Mouse (Mus musculus) lung, embryonic 14.5 days (tissue): ENCODE data around the gene Triap1. TPM values are rescaled to one million over a fixed set of nuclear protein-coding genes. Genes with fewer than 3 reads are reported as not detected.
A peak's percentile ranks its signal among the peaks of the same experiment; 100 is the strongest.

Experiments
- ATAC-seq: fragments of 200-750 bp; cut with Nextera tagmentation; 2 replicates; pipeline ENCODE4 v1.8.0; 2017; ENCODE audit warnings: mild to moderate bottlenecking, moderate TSS enrichment, moderate library complexity; ENCODE audit not compliant: insufficient read depth
- DNase-seq: peaks from one replicate; pipeline ENCODE4 v3.0.0-alpha.2; 2015
- H3K27ac ChIP-seq: fragments of 300-500 bp; sonication (generic); 2 replicates; pipeline ENCODE4 v1.5.1; 2014; ENCODE audit warnings: low read depth, mild to moderate bottlenecking, moderate library complexity
- H3K27me3 ChIP-seq: fragments of 300-500 bp; sonication (generic); 2 replicates; pipeline ENCODE4 v1.6.1; 2014; ENCODE audit warnings: low read length, control low read depth; ENCODE audit not compliant: insufficient read depth
- H3K36me3 ChIP-seq: fragments of 300-500 bp; sonication (generic); 2 replicates; pipeline ENCODE4 v1.6.1; 2014; ENCODE audit warnings: control low read depth; ENCODE audit not compliant: insufficient read depth
- H3K4me1 ChIP-seq: fragments of 300-500 bp; sonication (generic); 2 replicates; pipeline ENCODE4 v1.6.1; 2014; ENCODE audit warnings: antibody characterized with exemption, control low read depth; ENCODE audit not compliant: insufficient read depth
- H3K4me2 ChIP-seq: fragments of 300-500 bp; sonication (generic); 2 replicates; pipeline ENCODE4 v1.6.1; 2014; ENCODE audit warnings: mild to moderate bottlenecking
- H3K4me3 ChIP-seq: fragments of 300-500 bp; sonication (generic); 2 replicates; pipeline ENCODE4 v1.5.1; 2014; ENCODE audit warnings: low read depth, low read length
- H3K9ac ChIP-seq: fragments of 300-500 bp; sonication (generic); 2 replicates; pipeline ENCODE4 v1.6.1; 2014
- H3K9me3 ChIP-seq: fragments of 300-500 bp; sonication (generic); 2 replicates; pipeline ENCODE4 v1.6.1; 2016; ENCODE audit warnings: low read depth, low read length, control low read depth
- CTCF ChIP-seq: IDR thresholded peaks from 2 replicates; pipeline ENCODE4 v1.5.1; 2016; ENCODE audit warnings: antibody characterized with exemption, low read depth
- WGBS: fragments of 180-500 bp; shearing (Covaris S2); extraction: QIAGEN DNeasy Blood & Tissue Kit; methylation state at CpG from one replicate; pipeline ENCODE4 v1.1.7; 2014; 5-methylcytosine and 5-hydroxymethylcytosine counted together
- polyA plus RNA-seq: library from polyadenylated mRNA; unstranded; fragments of >200 nt; fragmentation: Nextera tagmentation; extraction: Ambion mirVana; gene quantifications from 2 replicates; pipeline ENCODE4 v1.2.1, GENCODE M21; 2014

Triap1 gene
- polyA plus RNA-seq, 1 experiment from 2014 or later, result 61.9 TPM

DNA sequence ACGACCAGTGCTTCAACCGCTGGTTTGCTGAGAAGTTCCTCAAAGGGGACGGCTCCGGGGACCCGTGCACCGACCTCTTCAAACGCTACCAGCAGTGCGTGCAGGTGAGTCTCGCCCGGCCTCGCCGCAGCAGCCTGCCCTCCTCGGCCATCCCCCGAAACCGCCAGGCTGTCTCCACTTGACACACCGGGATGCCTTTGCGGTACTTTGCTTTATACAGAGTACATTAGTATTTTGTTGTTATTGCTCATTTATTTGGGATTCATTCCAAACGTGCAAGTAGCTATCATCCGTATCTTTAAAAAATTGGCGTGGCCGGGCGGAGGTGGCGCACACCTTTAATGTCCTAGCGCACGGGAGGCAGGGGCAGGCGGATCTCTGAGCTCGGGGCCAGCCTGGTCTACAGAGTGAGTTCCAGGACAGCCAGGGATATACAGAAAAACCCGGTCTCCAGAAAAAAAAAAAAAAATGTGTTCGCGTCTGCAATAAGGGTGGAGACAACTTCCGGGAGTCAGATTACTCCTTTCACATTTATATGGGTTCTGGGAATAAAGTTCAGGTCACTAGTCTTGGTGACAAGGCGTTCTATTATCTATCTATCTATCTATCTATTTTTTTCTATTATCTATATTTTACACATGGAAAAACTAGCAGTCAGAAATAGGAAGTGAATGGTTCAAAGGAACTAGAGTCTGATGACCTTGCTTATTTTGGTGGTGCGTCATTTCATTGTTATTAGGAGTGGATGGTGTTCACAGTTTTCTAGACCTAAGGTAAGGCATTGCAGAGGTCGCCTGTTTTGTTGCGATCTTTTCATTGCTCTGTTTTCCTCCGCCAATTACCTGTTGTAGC, 515 bp downstream of the Triap1 start:
- WGBS, result 10% methylated on average over 36 of the region's 36 CpGs
- H3K27me3 ChIP-seq, result no peaks in the 10 kb centered on the region
- peaks cover 43% of the 10 kb centered on the region for H3K36me3 ChIP-seq
- peak overlapping the region; percentile 88 for H3K9ac ChIP-seq
- H3K27ac ChIP-seq, result no peak overlapping the region; the same call in 1 of the 2 replicates
- H3K4me1 ChIP-seq, result no peaks in the 10 kb centered on the region; the same call in 1 of the 2 replicates
- H3K9me3 ChIP-seq, result no peaks in the 10 kb centered on the region
- H3K4me2 ChIP-seq, result peak overlapping the region; percentile 87
- H3K4me3 ChIP-seq, result peak overlapping the region; percentile 88
- TF ChIP-seq CTCF, result no peak
- ATAC-seq, result no peak
- no peak for DNase-seq

DNA sequence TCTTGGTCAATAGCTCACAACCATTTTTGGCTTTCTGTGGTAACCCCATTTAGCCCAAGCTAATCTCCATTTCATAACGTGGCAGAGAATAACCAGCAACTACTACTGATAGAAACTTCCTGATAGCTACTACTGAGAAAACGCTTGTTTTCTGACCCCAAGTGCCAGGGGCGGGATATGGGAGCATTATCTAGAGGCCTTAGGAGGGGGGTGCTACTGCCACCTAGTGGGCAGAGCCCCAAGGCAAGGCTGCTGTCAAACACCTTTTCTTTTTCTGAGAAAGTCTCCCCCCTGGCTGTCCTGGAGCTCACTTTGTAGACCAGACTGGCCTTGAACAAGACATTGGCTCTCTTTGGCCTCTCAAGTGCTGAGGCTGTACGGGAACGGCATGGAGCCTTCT, 6.5 kb downstream of the Triap1 start:
- DNase-seq, result peak; percentile 92
- ATAC-seq, result peak; percentile 59; the same call in 1 of the 2 replicates
- H3K4me2 ChIP-seq, result peak overlapping the region; percentile 87
- H3K36me3 ChIP-seq, result peaks cover 41% of the 10 kb centered on the region
- no peak overlapping the region for H3K27ac ChIP-seq
- WGBS, result under 1% methylated on average over 5 of the region's 5 CpGs
- H3K27me3 ChIP-seq, result no peaks in the 10 kb centered on the region
- peak overlapping the region; percentile 28; the same call in 1 of the 2 replicates for H3K9ac ChIP-seq
- H3K4me1 ChIP-seq, result peaks cover 4% of the 10 kb centered on the region; the same call in 1 of the 2 replicates
- peak overlapping the region; percentile 91 for H3K4me3 ChIP-seq
- TF ChIP-seq CTCF, result peak; percentile 88
- H3K9me3 ChIP-seq, result no peaks in the 10 kb centered on the region; the same call in 1 of the 2 replicates

DNA sequence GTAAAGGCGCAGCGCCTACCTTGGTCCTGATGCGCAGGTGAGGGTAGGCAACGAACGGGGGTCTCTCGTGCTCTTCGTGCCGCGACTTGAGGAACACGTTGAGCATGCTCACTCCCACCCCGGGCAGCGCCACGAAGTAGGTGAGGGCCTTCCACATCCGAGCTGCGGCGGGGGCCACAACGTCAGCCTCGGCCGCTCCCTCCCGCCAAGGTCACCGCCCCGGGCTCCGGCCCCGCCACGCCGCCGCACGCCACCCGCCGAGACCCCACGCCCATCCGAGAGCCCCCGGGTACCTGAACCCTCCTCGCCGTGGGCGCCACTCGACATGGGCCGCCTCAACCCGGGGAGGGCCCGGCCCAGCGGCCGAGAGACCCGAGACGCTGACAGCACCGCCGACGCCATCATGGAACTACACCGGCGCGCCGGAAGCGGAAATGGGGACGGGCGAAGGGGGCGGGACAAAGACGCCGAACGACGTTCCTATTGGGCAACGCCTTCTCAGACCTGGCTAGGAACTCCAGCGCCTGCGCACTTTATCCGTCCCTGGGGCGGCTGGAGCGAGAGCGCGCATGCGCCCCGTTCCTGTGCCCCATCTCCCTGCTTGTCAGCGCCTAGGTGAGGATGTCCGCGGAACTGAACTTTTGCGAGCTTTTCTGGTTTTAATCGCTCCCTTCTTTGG, 7.7 kb downstream of the Triap1 start, which contains the start of gene Cox6a1:
Gene Cox6a1 (minus strand): TSS at position 436 of the 679 bp plus-strand sequence.
- Histone ChIP-seq H3K9me3 (no peaks in the 10 kb centered on the region; the same call in 1 of the 2 replicates), H3K36me3 (peaks cover 29% of the 10 kb centered on the region), H3K27ac (peak within 1 kb of the TSS; percentile 67), H3K4me3 (peak within 1 kb of the TSS; percentile 91), H3K9ac (peak within 1 kb of the TSS; percentile 71), H3K4me1 (peaks cover 4% of the 10 kb centered on the region; the same call in 1 of the 2 replicates), H3K27me3 (no peaks in the 10 kb centered on the region), H3K4me2 (peak within 1 kb of the TSS; percentile 87)
- ATAC-seq (peak; percentile 92), DNase-seq (peak; percentile 100)
- peak; percentile 35; the same call in 1 of the 2 replicates for TF ChIP-seq CTCF
- WGBS, result under 1% methylated on average over 73 of the region's 74 CpGs

DNA sequence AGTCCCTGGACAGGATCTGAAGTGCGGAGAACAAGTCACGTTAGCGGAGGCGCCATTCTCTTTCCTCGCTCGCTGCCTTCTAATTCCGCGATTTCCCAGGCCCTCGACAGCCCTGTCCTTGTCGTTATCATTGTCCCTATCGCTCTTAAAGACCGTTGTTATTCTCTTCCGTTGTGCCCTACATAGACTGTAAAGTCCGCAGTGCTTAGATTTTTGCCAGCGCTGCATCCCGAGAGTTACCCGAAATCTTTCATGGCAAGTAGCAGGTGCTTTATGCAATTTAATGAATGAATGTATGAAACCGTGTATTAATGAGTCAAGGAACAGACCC, 8.2 kb downstream of the Triap1 start:
- peaks cover 4% of the 10 kb centered on the region; the same call in 1 of the 2 replicates for H3K4me1 ChIP-seq
- peak overlapping the region; percentile 87 for H3K4me2 ChIP-seq
- peaks cover 24% of the 10 kb centered on the region for H3K36me3 ChIP-seq
- peak overlapping the region; percentile 67 for H3K27ac ChIP-seq
- WGBS, result 1% methylated on average over 18 of the region's 18 CpGs
- no peaks in the 10 kb centered on the region; the same call in 1 of the 2 replicates for H3K9me3 ChIP-seq
- H3K27me3 ChIP-seq, result no peaks in the 10 kb centered on the region
- peak overlapping the region; percentile 91 for H3K4me3 ChIP-seq
- no peak; the same call in 1 of the 2 replicates for ATAC-seq
- peak overlapping the region; percentile 71 for H3K9ac ChIP-seq
- TF ChIP-seq CTCF, result no peak
- DNase-seq, result no peak

DNA sequence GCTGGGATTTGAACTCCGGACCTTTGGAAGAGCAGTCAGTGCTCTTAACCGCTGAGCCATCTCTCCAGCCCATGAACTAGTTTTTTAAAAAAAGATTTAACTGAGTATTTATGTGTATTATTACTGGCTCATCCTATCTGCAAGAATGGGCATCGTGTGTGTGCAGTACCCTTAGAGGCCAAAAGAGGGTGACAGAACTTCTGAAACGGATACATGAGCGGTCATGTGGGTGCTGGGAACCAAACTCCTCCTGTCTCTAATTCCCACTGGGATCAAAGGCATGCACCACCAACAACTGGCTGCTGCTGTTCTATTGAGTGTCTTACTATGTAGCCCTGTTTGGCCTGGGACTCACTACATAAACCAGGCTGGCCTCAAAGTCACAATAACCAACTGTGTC, 10.3 kb downstream of the Triap1 start:
- peaks cover 3% of the 10 kb centered on the region; the same call in 1 of the 2 replicates for H3K36me3 ChIP-seq
- no peak overlapping the region for H3K27ac ChIP-seq
- H3K4me2 ChIP-seq, result no peak overlapping the region
- H3K9me3 ChIP-seq, result no peaks in the 10 kb centered on the region; the same call in 1 of the 2 replicates
- TF ChIP-seq CTCF, result 0 out of 2 replicates have a peak, but pooled peaks have one; percentile 6
- DNase-seq, result no peak
- H3K4me1 ChIP-seq, result peaks cover 4% of the 10 kb centered on the region; the same call in 1 of the 2 replicates
- no peak overlapping the region for H3K4me3 ChIP-seq
- no peaks in the 10 kb centered on the region for H3K27me3 ChIP-seq
- 79% methylated on average over 5 of the region's 5 CpGs for WGBS
- ATAC-seq, result no peak
- no peak overlapping the region for H3K9ac ChIP-seq

DNA sequence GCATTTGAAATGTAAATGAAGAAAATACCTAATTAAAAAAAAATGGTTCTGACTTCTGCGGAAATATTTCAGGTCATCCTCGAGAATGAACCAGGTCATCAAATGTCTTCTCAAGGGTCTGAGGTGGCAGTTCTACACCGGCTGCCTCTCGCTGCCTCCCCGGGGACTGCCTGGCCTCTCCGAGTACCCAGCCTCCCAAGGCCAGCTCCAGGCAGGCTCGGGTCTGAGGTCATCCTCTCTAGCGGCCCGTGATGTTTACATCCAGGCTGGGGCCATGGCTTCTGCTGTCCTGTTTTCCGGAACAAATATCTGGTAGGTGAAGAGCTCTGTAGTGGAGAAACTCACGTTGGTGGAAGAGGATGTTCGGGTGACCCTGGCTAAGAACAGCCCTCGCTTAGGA, 14.0 kb downstream of the Triap1 start:
- Histone ChIP-seq H3K9ac (no peak overlapping the region), H3K4me3 (no peak overlapping the region), H3K9me3 (no peaks in the 10 kb centered on the region; the same call in 1 of the 2 replicates), H3K4me1 (no peaks in the 10 kb centered on the region), H3K27me3 (no peaks in the 10 kb centered on the region), H3K36me3 (no peaks in the 10 kb centered on the region), H3K27ac (no peak overlapping the region), H3K4me2 (no peak overlapping the region)
- TF ChIP-seq CTCF, result no peak
- 32% methylated on average over 13 of the region's 13 CpGs for WGBS
- DNase-seq (no peak), ATAC-seq (no peak)

DNA sequence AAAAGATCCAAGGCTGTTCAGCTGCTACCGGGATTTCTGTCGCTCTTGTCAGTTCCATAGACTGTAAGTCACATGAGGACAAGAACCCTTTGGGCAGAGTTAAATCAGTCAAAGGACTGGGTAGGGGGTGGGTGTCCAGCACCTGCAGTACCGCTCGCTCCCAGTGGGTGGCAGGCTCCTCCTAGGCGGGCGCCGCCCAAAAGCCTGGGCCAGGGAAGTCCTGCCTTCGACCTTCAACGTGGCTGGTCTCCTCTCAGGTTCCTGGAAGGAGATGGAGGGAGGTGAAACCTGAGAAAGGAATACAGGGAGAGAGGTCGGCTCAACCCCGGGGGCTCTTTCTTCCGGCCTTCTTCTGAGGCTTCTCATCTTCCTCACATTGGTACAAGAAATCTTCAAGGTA, 17.8 kb downstream of the Triap1 start:
- peak; percentile 92 for DNase-seq
- Histone ChIP-seq H3K9ac (no peak overlapping the region), H3K9me3 (no peaks in the 10 kb centered on the region), H3K36me3 (no peaks in the 10 kb centered on the region), H3K4me1 (no peaks in the 10 kb centered on the region), H3K27me3 (0 out of 2 replicates have a peak, but pooled peaks cover 4% of the 10 kb centered on the region), H3K27ac (no peak overlapping the region), H3K4me3 (no peak overlapping the region), H3K4me2 (no peak overlapping the region)
- ATAC-seq, result no peak
- peak; percentile 97 for TF ChIP-seq CTCF
- 2% methylated on average over 12 of the region's 12 CpGs for WGBS
